Mouse (Mus musculus) liver, adult 2 months (tissue): Measurements from ENCODE around the gene Art3.

Experiments
- CTCF ChIP-seq: fragments of 200-500 bp; IDR thresholded peaks from 2 replicates; pipeline ENCODE4 v1.5.1; 2011; ENCODE audit warnings: low read depth, low read length, control low read depth
- POLR2A ChIP-seq: fragments of 200-500 bp; IDR thresholded peaks from 2 replicates; pipeline ENCODE4 v1.6.1; 2011; ENCODE audit warnings: low read length, control low read depth; ENCODE audit not compliant: insufficient read depth; ENCODE audit errors: extremely low read depth

DNA sequence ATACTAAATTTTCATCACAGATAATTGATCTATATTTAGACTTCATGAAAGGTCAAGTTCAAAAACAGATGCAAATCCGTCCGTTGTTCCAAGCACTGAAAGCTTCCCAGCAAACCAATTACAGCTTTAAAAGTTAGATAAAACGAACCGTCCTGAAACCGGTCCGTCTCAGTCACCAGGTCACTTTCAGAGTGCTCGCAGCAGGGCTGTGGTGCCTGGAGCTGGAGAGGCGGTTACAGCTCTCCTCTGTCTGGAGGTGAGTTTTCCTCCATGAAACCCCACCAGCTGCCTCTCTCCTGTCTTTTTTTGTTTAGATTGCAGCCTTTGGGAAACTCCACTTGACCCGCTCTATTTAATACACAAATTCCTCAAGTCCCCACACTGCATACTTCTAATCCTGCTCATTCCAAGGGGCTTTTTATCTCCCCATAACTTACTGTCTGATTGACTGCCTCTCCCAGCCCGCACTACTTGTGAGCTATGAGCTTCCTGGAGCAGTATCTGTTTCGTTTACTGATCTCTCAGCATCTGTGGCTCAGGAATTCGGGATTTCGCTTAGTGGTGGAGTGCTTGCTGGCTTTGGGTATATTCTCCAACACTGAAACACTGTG lies 45.3 kb downstream of the Art3 start:
- TF ChIP-seq CTCF, result no peak
- TF ChIP-seq POLR2A, result no peak
